Mouse (Mus musculus): ENCODE measurements around the gene Gpr157.

Gene Gpr157

GRCm38 (mm10) chr4:150146286-150146685 lies 59.1 kb downstream of the Gpr157 start:
- in situ Hi-C loops (cut with MseI, MboI): no loop called here

- in situ Hi-C loops (cut with MseI, MboI): no loop called here
Observed at GRCm38 (mm10) chr4:150151045-150151444, 63.9 kb downstream of the Gpr157 start.

GRCm38 (mm10) chr4:150152483-150152882 lies 65.3 kb downstream of the Gpr157 start:
- in situ Hi-C loops (cut with MseI, MboI): no loop called here

- in situ Hi-C loops (cut with MseI, MboI): no loop called here
Observed at GRCm38 (mm10) chr4:150155301-150155700, 68.1 kb downstream of the Gpr157 start.
